Mouse (Mus musculus) CD4-positive helper T cell, adult 2 months (primary cell): Measurements from ENCODE around the gene Babam2.

Experiments
- DNase-seq: peaks from one replicate; pipeline ENCODE4 v3.0.0-alpha.2; 2012; ENCODE audit warnings: low read depth, missing footprints, low spot score

Babam2 gene

DNA sequence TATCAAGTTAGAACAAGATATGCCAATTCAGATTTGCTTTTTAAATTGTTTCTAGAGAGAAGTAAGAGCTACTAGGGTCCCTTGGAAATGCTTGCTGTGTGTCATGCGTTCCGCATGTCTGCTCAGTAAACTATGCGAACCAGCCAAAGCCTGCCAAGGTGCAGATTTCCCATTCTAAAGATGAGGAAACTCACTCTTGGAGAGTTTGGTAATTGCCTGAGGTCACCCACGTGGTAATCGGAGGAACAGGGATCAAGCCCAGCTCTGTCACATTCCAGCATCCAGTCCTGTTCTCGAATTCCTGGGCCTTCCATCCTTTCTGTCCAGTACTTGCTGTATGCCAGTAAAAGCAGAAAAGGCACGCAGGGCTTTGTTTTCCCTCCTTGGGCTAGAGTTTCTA lies 345.7 kb downstream of the Babam2 start:
- DNase-seq = no peak

DNA sequence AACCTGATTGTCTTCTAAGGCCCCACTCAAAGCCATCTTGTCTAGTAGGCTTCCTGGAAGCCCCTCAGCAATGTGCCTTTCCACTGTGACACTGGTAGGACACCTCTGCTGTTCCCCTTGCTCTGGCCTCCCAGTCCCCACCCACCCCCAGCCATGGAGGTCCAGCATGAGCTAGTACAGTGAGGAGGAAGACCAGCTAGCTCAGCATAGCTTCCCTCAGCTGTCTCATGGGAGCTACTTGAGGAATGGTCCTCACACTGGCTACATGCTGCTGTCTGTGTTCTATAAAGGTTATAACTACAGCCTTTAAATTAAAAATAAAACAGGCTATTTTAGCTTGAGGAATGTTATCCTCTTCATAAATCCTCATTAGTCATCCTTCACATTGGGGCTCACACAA lies 346.5 kb downstream of the Babam2 start:
- no peak for DNase-seq

DNA sequence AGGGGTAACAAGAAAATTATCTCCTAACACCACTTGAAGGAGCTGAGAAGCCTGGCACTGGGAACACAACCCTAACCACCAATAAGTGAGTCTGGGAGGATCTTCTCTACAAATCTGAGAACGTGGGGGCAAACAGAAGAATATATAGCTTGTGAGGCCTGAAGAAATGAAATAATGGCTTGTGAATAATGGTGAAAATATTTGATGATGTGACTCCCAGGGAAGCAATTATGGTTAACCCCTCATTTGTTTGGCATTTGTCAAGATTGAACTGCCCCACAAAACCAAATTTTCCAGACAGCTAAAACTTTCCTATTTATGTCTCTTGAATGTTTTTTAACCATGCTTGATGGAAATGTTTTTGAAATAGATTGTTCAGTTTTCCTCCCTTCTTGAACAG lies 354.4 kb downstream of the Babam2 start:
- no peak for DNase-seq

DNA sequence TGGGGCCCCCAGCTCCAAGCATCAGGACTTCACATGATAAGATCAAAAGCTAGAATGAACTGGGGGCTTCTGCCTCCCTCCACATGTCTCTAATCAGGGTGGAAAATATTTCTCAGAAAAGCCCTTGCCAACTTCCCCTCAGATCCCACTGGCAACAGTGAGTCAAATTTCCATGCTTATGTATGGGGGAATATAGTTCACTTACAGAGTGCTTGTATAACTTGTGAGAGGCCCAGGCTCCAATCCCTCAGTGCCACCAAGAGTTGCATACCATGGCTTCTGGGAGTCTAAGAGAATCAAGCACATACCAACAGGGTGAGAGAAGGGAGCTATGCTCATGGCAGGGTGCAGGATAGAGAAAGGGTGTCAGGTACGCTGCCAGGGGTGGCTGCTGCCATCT lies 355.0 kb downstream of the Babam2 start:
- DNase-seq = no peak

DNA sequence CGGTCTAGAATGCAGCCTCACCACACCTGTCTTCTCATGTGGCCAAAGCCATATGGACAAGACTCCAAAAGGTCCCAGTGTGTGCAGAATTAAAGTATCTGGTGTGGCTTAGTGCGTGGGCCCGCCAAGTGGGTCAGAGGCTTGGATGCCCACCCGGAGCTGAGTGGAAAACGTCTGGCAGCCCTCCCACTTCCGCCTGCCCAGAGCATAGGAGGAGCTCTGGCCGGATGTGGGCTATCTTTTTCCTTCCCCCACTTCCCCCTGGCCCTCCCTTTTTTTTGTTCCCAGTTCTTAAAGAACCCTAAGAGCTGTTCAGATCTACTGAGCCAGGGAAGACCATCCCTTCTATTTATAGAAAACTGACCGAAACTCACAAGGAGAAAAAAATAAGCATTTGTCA lies 356.0 kb downstream of the Babam2 start:
- DNase-seq = no peak

DNA sequence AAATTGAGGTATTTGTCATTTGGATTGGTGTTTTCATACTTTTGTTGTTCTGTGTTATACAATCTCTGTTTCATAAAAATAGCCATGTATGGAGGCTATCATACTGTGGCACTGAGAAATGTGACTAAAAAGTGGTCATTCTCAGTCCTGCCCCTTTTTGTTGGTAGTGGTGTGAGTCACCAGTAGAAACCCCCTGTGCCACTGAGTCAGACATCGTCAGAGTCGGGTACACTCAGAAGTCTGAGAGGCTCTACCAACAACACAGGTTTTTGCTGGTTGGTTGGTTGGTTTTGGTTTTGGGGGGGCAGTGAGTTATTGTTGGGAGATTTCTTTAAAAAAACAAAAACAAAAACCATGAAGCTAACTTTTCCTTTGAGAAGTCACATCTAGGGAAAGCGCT lies 358.2 kb downstream of the Babam2 start:
- no peak for DNase-seq

DNA sequence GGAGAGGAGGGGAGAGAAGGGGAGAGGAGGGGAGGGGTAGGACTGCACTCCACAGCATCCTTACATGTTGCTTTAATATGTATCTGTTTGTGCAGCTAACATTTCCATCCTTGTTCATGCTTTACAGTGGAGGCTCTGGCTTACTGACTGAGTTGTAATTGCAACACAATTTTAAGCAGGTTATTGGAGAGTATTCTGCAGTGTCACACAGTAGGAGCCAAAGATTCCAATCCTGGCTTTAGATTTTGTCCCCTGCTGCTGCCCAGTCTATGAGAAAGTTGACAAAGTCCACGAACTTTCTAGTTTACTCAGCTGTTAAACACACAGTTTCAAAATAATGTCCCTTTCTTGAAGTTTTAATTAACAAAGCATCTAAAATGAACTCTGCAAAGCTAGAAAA lies 358.6 kb downstream of the Babam2 start:
- DNase-seq = no peak

DNA sequence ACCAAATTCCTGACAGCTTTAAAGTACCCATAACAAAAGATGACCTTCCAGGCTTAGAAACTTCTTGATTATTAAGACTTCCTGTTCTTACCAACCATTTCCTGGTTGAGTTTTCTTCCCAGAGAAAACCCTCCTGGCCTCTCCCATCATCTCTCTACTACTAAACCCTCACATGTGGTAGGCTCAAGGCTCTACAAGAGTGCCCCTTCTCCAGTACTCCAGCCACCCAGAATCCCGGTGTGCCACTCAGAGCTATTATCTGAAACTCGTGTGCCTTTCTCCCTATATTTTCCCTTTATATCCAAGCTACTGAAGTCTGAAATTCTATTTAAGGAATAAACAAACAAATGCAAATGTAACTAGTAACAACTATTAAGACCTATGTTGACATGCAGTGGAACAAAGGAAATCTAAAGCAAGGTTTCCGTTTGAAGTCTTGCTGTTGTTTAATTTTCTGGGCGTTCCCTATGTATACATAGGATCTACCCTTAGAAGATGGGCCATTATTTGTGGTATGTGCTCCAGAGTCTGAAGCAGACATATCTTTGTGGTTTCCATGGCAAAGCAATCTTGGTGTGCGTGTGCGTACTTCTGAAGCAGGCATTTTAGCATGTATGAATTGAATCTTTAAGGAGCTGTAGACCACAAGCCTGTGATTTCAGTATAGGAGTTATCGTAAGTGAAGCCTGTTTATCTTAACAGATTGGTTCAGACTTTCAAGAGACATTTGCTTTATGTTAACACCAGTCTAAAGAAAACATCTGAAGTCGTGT lies 361.2 kb downstream of the Babam2 start:
- no peak for DNase-seq

DNA sequence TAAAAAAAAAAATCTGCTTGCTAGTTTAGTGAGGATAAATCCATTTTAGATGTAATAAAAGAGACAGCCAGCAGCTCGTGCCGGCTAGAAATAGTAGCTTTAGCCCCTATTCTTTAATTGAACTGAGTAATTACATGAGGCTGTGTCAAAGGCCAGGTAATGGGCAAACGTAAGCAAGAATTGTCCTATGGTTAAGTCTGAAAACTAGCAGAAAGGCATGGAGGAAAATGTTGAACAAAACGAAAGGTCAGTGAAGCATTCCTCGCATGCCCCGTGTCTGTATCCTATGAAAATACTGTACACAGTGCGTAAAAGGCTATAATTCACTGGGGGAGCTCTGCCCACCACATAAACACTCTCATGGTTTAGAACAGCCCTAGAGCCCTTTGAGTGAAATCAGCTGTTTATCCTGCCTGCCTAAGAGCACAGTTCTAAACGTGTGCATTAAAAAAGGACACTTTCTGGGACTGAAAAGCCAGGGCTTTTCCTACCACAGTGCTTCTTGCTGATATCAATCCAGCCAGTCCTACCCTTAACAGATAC lies 361.8 kb downstream of the Babam2 start:
- DNase-seq = no peak

DNA sequence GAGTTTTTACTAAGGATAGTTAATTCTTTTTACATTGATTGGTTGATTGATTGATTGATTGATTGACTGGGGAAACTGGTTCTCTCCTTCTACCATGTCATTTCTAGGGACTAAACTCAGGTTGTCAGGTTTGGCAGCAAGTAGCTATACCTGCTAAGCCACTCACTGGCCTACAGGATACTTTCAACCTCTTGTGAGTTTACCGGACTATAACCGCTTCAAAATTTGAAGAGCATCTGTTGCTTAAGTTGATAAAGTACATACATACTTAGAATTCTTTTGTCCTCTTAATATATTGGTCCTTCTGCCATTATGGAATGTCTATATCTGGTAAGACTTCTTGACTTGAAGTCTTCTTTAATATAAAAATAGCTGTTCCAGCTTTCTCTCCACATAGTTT lies 363.0 kb downstream of the Babam2 start:
- DNase-seq = no peak

DNA sequence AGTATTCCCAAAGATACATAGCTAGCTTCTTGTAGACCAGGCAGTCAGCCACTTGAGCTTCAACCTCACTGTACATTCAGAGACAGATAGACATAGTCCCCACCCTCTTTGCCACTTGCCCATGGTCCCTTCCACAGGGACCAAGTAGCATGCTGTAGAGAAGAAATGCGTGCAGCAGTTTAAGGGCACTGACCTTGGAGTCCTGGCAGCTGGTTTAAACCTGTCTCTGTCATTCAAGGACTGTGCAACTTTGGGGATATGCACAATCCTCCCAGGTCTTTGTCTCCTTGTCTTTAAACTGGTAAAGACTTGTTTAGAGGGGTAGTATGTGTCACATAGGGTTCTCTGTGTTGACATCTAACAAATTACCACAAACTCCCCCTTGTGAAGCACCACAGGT lies 364.4 kb downstream of the Babam2 start:
- no peak for DNase-seq

DNA sequence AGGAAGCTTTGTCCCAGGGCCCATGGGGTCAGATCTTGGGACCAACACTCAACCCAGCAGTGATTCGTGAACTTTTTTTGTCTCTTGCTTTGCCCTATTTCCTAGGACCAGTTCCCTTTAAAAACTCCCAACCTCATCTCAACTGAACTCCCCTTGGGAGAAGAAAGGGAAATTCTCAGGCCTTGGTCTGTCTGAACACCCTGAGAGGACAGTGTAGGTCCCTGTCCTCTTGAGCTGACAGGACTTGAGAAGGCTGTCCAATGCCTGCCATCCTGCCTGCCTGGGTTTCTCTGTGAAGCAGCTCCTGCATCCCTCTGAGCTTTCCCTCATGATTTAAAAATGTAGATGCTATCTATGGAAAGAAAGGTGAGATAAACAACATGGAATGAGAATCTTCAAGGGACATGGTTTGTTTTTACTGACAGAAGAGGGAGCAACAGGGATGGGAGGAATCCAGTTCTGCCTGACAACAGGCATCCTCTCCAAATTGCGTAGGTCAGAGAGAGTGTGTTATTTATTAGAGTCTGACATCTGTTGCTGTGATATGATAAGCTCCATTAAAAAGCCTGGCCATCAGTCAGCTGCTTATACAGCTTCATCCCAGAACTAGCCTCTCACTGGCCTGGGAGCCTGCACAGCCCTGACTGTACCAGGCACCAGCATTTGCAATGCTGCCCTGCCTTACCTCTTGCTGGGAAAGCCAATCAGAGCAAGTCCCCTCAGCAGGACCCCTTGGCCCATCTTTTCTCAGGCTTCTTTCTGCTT lies 367.0 kb downstream of the Babam2 start:
- DNase-seq = no peak

DNA sequence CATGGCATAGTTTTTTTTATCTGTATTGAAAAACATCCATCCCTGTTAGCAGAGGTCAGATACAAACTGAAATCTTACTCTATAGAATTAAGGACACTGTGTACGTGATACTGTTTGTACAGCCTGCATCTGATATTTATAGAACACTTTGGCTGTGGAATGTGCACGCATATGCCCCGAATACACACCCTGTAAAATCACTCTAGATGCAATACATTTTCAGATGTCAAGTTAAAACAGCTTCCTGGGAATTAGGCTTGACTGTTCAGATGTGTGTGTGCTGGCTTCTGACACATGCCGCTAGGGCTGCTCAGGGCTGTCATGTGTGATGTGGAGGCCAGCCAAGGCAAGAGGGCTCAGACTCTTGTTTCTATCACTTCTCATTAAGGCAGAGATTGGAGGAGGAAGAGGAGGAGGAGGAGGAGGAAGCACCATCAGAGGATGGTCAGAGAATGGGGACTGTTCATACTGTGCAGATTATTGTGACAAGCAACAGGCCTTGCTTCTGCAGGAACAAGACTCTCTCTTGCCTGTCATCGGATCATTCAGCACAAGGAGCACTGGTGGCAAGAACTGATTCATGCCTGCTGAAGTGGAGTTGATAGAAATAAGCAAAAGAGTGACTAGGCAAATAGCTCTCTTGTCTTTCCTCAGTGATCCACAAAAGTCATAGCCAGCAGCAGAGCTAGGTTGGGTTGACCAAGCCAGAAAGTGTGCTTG lies 368.7 kb downstream of the Babam2 start:
- no peak for DNase-seq

DNA sequence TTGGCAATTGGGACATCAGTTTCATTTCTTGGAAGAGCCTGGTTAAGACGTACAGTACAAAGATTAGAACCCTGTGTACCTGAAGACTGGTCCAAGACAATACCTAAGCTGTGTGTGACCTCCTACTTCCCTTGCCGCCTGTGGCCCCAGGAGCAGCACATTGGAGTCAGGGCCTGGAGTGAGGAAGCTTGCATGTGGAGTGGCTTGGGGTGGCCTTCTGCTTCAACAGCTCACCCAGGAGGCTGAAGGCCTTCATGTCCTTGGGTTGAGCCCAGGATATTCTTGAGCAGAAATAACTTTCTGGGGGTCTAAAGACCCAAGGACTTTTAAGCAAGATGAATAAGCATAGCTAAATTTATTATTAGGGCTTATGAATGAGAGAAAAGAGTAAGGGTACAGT lies 369.4 kb downstream of the Babam2 start:
- no peak for DNase-seq

DNA sequence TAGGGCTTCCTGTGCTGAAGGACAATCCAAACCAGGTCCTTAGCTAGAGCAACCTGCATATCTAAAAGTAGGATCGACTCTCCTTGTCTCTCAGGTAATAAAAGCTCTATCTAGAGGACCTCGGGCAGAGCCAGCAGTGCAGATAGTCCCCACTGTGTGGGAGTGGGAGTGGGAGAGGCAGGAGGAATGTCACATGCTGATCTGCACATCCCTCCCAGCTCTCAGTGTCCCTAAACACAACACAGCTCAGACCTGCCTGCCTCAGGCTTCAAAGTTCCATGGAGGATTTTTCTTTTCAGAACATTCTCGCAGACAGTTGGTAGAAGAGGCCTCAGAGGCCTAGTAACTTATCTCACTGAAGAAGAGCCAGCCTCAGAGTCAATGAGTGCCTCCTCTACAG lies 371.1 kb downstream of the Babam2 start:
- DNase-seq = no peak

DNA sequence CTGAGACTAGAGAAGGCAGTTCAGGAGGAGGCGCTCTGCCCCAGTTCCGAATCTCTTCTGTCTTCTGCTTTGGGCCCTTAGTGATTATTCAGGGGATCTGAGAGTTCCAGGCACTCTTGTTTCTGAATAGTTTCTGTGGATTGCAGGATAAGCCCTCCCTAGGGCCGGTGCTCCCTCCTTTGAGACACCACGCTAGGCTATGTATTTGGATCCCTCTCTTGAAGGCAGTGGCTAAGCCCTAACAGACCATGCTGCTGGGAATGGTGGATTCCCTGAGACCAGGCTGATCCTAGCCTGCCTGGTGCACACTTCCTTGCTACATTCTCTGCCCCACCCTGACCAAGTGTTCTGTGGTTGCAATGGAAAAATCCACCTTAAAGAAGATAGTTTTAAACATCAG lies 371.6 kb downstream of the Babam2 start:
- no peak for DNase-seq

DNA sequence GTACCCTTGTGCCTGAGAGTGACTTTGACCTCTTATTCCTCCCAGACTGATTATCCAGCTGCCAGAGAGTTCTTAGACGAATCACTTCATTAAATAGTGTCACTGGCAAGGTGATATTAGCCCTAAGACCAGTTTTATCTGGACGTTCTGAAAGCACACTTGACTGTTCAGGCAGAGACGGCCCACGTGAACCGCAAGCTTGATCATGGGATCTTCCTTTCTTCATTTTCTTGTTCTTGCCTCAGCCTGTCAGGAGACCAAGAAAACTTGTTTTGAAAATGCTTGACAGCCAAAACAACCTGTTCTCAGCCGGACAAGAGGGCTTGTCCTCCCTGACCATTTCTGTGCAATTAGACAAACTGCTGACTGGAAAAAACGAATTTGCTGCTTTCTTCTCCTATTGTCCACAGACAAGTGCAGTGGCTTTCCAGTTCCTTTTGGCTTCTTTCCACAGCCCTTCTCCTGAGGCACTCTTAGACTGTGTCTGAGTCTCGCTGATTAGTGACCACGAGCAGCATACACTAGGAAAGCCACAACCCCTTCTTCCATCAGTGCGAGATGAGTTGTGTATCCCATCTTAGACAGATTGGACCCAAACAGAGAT lies 372.2 kb downstream of the Babam2 start:
- DNase-seq = no peak

DNA sequence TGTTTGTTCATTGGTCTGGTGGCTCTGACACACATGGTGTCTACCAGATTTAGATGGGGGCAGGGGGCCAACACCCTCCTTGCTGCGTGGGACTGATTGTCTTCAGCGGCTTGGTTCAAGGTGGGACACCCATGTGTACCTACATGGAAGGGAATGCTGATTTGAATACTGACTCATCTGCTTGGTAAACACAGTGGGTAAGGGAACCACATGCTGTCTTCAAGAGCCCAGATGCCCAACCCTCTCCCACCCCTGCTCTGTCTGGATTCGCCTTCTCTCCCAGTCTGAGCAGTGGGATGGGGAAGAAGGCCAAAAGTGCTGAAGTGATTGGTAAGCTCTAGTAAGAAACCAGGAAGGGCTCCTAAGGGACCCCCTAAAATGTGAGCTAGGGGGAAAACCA lies 373.3 kb downstream of the Babam2 start:
- no peak for DNase-seq

DNA sequence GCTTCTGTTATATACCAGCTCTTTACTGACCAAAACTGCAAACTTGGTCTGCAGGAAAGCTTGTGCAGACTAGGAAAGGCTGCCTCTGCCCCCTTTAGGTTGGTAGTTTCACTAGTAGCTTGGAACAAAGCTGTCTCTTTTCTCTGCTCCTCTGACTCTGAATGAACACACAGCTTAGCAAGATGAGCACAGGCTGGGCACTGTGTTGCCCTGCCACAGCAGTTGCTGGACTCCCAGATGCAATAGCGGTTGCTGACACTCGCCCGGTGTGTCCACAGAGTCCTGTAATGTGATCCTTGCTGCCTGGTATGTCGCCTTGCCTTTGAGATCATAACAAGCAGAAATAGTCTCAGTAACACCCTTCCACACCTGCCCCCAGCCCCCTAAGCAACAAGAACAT lies 373.8 kb downstream of the Babam2 start:
- DNase-seq = no peak

DNA sequence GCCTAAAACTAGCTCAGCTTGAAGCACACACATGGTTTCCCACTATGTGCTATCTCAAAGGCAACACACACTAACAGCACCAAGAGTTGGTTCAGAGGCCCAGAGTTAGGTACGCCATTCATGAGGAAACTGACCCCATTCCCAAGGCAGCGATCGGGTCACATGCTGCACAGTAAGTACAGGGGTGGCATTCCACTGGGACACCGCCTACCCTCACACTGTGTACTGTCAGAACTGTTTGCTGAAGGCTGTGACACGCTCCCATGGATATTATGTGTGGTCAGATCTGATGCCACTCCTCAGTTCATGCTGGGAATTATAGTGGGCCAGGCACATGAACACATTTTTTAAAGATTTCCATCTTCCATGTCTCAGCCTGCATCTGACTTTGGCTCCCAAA lies 374.3 kb downstream of the Babam2 start:
- no peak for DNase-seq

DNA sequence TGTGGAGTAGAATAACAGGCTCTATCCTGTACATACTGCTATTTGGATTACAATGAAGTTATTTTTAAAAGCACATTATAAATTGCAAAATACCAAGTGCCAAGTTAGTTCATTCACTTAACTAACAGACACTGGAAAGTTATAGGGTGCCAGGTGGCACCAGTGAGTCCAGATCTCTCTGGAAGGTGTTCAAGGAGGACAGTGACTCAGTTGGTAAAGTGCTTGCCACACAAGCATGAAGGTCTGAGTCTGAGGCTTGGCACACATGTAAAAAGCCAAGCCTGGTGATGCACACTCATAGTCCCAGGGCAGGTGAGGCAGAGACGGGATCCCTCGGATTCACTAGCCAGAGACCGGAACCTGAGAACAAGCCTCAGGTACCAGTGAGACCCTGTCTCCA lies 375.4 kb downstream of the Babam2 start:
- DNase-seq = no peak

DNA sequence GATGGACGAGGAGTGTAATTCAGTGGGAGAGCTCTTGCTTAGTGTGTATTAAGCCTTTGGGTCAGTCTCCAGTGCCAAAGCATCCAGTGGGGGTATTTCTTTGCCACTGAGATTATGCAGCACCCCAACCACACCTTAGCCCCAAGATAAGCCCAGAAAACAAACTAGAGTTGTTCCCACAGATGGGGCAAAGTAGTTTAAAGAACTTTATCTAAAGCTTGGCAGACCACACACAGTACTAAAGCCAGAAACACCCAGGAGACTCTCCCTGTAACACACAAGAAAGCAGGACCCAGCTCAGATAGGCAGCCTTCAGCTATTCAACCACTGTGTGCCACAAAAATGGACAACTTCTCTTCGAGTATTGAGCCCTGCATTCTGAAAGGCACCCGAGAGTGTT lies 376.6 kb downstream of the Babam2 start:
- no peak for DNase-seq
